Mouse (Mus musculus) CH12.LX (cell line): Measurements from ENCODE around the gene Bst2. TPM values are rescaled to one million over a fixed set of nuclear protein-coding genes. Genes with fewer than 3 reads are reported as not detected.

Experiments used
- DNase-seq: peaks from one replicate; pipeline ENCODE4 v3.0.0-alpha.2; 2013; ENCODE audit errors: extremely low read depth
- H3K27ac ChIP-seq: 2 replicates; pipeline ENCODE4 v1.5.1; 2012; ENCODE audit warnings: low read depth, mild to moderate bottlenecking, control low read depth, moderate library complexity; ENCODE audit not compliant: insufficient read depth
- H3K27me3 ChIP-seq: replicated peaks from 2 replicates; pipeline ENCODE3; 2012; ENCODE audit warnings: inconsistent platforms
- H3K36me3 ChIP-seq, 2 experiments: replicated peaks in 1 of 2; 2 replicates each; pipeline versions ENCODE3 to v1.6.1; 2012; ENCODE audit warnings: inconsistent platforms in 1 of 2, low read length in 1 of 2, mild to moderate bottlenecking in 1 of 2, mixed read lengths in 1 of 2, moderate library complexity in 1 of 2; ENCODE audit not compliant: control insufficient read depth in 1 of 2, insufficient read depth in 1 of 2
- H3K4me1 ChIP-seq, 2 experiments: 2 replicates each; pipeline ENCODE4 v1.6.1; 2012; ENCODE audit warnings: inconsistent platforms in 1 of 2, moderate library complexity in 1 of 2; ENCODE audit not compliant: insufficient read depth in 2 of 2, control insufficient read depth in 1 of 2
- H3K4me2 ChIP-seq: 2 replicates; pipeline ENCODE4 v1.6.1; 2012; ENCODE audit warnings: low read depth, mild to moderate bottlenecking, control low read depth; ENCODE audit not compliant: poor library complexity, insufficient read depth, severe bottlenecking
- H3K4me3 ChIP-seq, 3 experiments: fragments of 150-350 bp in 1 of 3; sonication (generic) in 1 of 3; replicated peaks in 1 of 3; 2 replicates each; pipeline versions ENCODE3 to v1.5.1; 2011 to 2012; ENCODE audit warnings: low read depth in 2 of 3, low read length in 2 of 3, mild to moderate bottlenecking in 2 of 3, moderate library complexity in 2 of 3, control low read depth in 1 of 3, improper control_type of control experiment in 1 of 3, inconsistent platforms in 1 of 3, mixed read lengths in 1 of 3; ENCODE audit not compliant: poor library complexity in 1 of 3
- H3K79me2 ChIP-seq: replicated peaks from 2 replicates; pipeline ENCODE4 v1.6.1; 2012; ENCODE audit warnings: mild to moderate bottlenecking, moderate library complexity; ENCODE audit not compliant: control insufficient read depth, poor library complexity, insufficient read depth, severe bottlenecking; ENCODE audit errors: extremely low read depth
- H3K9ac ChIP-seq: 2 replicates; pipeline ENCODE4 v1.6.1; 2012; ENCODE audit warnings: low read depth, mild to moderate bottlenecking, control low read depth, moderate library complexity; ENCODE audit not compliant: insufficient read depth
- H3K9me3 ChIP-seq: replicated peaks from 2 replicates; pipeline ENCODE3; 2012; ENCODE audit warnings: low read length, inconsistent platforms, mixed read lengths
- BHLHE40 ChIP-seq: IDR thresholded peaks from 2 replicates; pipeline ENCODE4 v1.6.1; 2011; ENCODE audit warnings: mild to moderate bottlenecking, low read depth, low read length, improper control_type of control experiment
- CHD1 ChIP-seq: IDR thresholded peaks from 2 replicates; pipeline ENCODE4 v1.6.1; 2012; ENCODE audit warnings: low read depth, low read length, improper control_type of control experiment, inconsistent platforms
- ELF1 ChIP-seq: IDR thresholded peaks from 2 replicates; pipeline ENCODE4 v1.6.1; 2014; ENCODE audit warnings: low read depth, mild to moderate bottlenecking, inconsistent platforms, low read length, improper control_type of control experiment
- EP300 ChIP-seq: IDR thresholded peaks from 2 replicates; pipeline ENCODE4 v1.6.1; 2011; ENCODE audit warnings: low read length, improper control_type of control experiment
- ETS1 ChIP-seq: conservative IDR thresholded peaks from 2 replicates; pipeline ENCODE4 v1.6.1; 2012; ENCODE audit warnings: low read depth, mild to moderate bottlenecking, inconsistent platforms, low read length, improper control_type of control experiment, moderate library complexity
- KAT2A ChIP-seq: IDR thresholded peaks from 2 replicates; pipeline ENCODE4 v1.6.1; 2012; ENCODE audit warnings: low read length, improper control_type of control experiment, inconsistent platforms; ENCODE audit not compliant: insufficient replicate concordance
- MAX ChIP-seq: IDR thresholded peaks from 2 replicates; pipeline ENCODE4 v1.6.1; 2011; ENCODE audit warnings: low read length, improper control_type of control experiment
- MAZ ChIP-seq: IDR thresholded peaks from 2 replicates; pipeline ENCODE4 v1.6.1; 2012; ENCODE audit warnings: low read depth, mild to moderate bottlenecking, inconsistent platforms, low read length, improper control_type of control experiment, moderate library complexity
- MXI1 ChIP-seq: IDR thresholded peaks from 2 replicates; pipeline ENCODE4 v1.6.1; 2011; ENCODE audit warnings: mild to moderate bottlenecking, low read depth, low read length, improper control_type of control experiment
- MYC ChIP-seq: IDR thresholded peaks from 2 replicates; pipeline ENCODE4 v1.6.1; 2011; ENCODE audit warnings: low read depth, mild to moderate bottlenecking, improper control_type of control experiment, low read length
- NRF1 ChIP-seq: IDR thresholded peaks from 2 replicates; pipeline ENCODE4 v1.6.1; 2014; ENCODE audit warnings: low read depth, mild to moderate bottlenecking, inconsistent platforms, low read length, improper control_type of control experiment, moderate library complexity
- PAX5 ChIP-seq: IDR thresholded peaks from 2 replicates; pipeline ENCODE4 v1.6.1; 2012; ENCODE audit warnings: low read length, inconsistent platforms, mixed read lengths
- RCOR1 ChIP-seq: conservative IDR thresholded peaks from 2 replicates; pipeline ENCODE4 v1.6.1; 2012; ENCODE audit warnings: low read depth, mild to moderate bottlenecking, inconsistent platforms, low read length, improper control_type of control experiment
- SIN3A ChIP-seq: IDR thresholded peaks from 2 replicates; pipeline ENCODE4 v1.6.1; 2012; ENCODE audit warnings: low read length, improper control_type of control experiment, inconsistent platforms
- SMC3 ChIP-seq: IDR thresholded peaks from 2 replicates; pipeline ENCODE4 v1.6.1; 2011; ENCODE audit warnings: low read depth, low read length, improper control_type of control experiment
- TBP ChIP-seq: conservative IDR thresholded peaks from 2 replicates; pipeline ENCODE4 v1.6.1; 2011; ENCODE audit warnings: low read depth, low read length, improper control_type of control experiment
- TCF12 ChIP-seq: IDR thresholded peaks from 2 replicates; pipeline ENCODE4 v1.6.1; 2014; ENCODE audit warnings: low read depth, mild to moderate bottlenecking, inconsistent platforms, low read length, improper control_type of control experiment
- USF1 ChIP-seq: IDR thresholded peaks from 2 replicates; pipeline ENCODE4 v1.6.1; 2014; ENCODE audit warnings: low read depth, mild to moderate bottlenecking, inconsistent platforms, low read length, improper control_type of control experiment
- USF2 ChIP-seq: conservative IDR thresholded peaks from 2 replicates; pipeline ENCODE4 v1.6.1; 2011; ENCODE audit warnings: low read depth, low read length, improper control_type of control experiment
- ZMIZ1 ChIP-seq: IDR thresholded peaks from 2 replicates; pipeline ENCODE4 v1.6.1; 2012; ENCODE audit warnings: low read depth, mild to moderate bottlenecking, inconsistent platforms, low read length, improper control_type of control experiment
- dilution Hi-C: fragments of 300-500 bp; cut with MboI; formaldehyde crosslinking; loops from 2 replicates; pipeline ENCODE4 v1.14.3; 2020; ENCODE audit warnings: low sequenced_read_pairs; ENCODE audit not compliant: extremely low pct_unique_long_range_greater_than_20kb, extremely low pct_ligation_motif_present
- in situ Hi-C: fragments of 300-500 bp; cut with MboI; formaldehyde crosslinking; loops from 3 replicates; pipeline ENCODE4 v1.14.3; 2019; ENCODE audit warnings: low sequenced_read_pairs, low pct_ligation_motif_present, low pct_unique_long_range_greater_than_20kb, mixed read lengths
- polyA plus RNA-seq: library from polyadenylated mRNA; unstranded; fragments of >175 nt; gene quantifications from 2 replicates; pipeline ENCODE4 v1.2.1, GENCODE M21; 2012; ENCODE audit warnings: low read depth; ENCODE audit not compliant: insufficient read length
- total RNA-seq, 2 experiments: library from RNA; depleted of rRNA; stranded (reverse); fragments of 300-350 nt in 1 of 2; fragments of >200 nt in 1 of 2; gene quantifications; 2 replicates each; pipeline ENCODE4 v1.2.3; 2012 to 2014

Bst2 gene
- total and polyA plus RNA-seq, 3 experiments = 214 to 424 (median 304) TPM

GRCm38 (mm10) chr8:71507589-71508104 lies 29.6 kb downstream of the Bst2 start:
- Histone ChIP-seq H3K9me3 (no peaks in the 10 kb centered on the region), H3K27ac (no peak overlapping the region), H3K36me3 (no peaks in the 10 kb centered on the region), H3K9ac (no peak overlapping the region), H3K4me2 (peak overlapping the region; percentile 24; the same call in 1 of the 2 replicates), H3K79me2 (no peaks in the 10 kb centered on the region), H3K4me1 (peaks cover 2 to 4% of the 10 kb centered on the region in 2 experiments; a peak in 3 of 4 replicates), H3K4me3 (peak overlapping the region in 1 of 3 experiments; percentile 5), H3K27me3 (peaks cover 67% of the 10 kb centered on the region)
- peak; percentile 44 for DNase-seq
- dilution Hi-C loops = no loop called here
- in situ Hi-C loops = loop anchor here (10.0 kb wide), 1 partner anchor 63 kb away; no protein-coding TSS in a partner anchor
- peak; percentile 80 for TF ChIP-seq NRF1
- no peak for TF ChIP-seq SIN3A

- Histone ChIP-seq H3K9ac (no peak overlapping the region), H3K27ac (no peak overlapping the region), H3K27me3 (peaks cover 58% of the 10 kb centered on the region), H3K9me3 (no peaks in the 10 kb centered on the region), H3K4me3 (no peak overlapping the region), H3K4me1 (peaks cover 2 to 8% of the 10 kb centered on the region in 2 experiments; a peak in 3 of 4 replicates), H3K36me3 (no peaks in the 10 kb centered on the region), H3K79me2 (no peaks in the 10 kb centered on the region), H3K4me2 (no peak overlapping the region)
- in situ Hi-C loops = loop anchor here (10.0 kb wide), 1 partner anchor 61 kb away; no protein-coding TSS in a partner anchor
- dilution Hi-C loops = no loop called here
- TF ChIP-seq USF2 = no peak
- TF ChIP-seq MYC = no peak
- no peak for TF ChIP-seq TCF12
- TF ChIP-seq ELF1 = no peak
- no peak for TF ChIP-seq RCOR1
- TF ChIP-seq KAT2A = no peak
- no peak for TF ChIP-seq MAZ
- no peak for TF ChIP-seq MXI1
- TF ChIP-seq MAX = no peak
- no peak for TF ChIP-seq CHD1
- no peak for TF ChIP-seq ETS1
- TF ChIP-seq SMC3 = no peak
- no peak for TF ChIP-seq ZMIZ1
- no peak for TF ChIP-seq USF1
- no peak for TF ChIP-seq BHLHE40
- TF ChIP-seq PAX5 = no peak
- no peak for TF ChIP-seq TBP
- TF ChIP-seq EP300 = no peak
- no peak for DNase-seq
Observed at GRCm38 (mm10) chr8:71505979-71506378, 31.3 kb downstream of the Bst2 start.
